Mouse (Mus musculus) CH12.LX (cell line): Measurements from ENCODE around the gene Thbs1.

Experiments
- NRF1 ChIP-seq: IDR thresholded peaks from 2 replicates; pipeline ENCODE4 v1.6.1; 2014; ENCODE audit warnings: low read depth, mild to moderate bottlenecking, inconsistent platforms, low read length, improper control_type of control experiment, moderate library complexity
- ZKSCAN1 ChIP-seq: IDR thresholded peaks from 2 replicates; pipeline ENCODE4 v1.6.1; 2012; ENCODE audit warnings: low read depth, inconsistent platforms, low read length, improper control_type of control experiment, borderline replicate concordance

DNA sequence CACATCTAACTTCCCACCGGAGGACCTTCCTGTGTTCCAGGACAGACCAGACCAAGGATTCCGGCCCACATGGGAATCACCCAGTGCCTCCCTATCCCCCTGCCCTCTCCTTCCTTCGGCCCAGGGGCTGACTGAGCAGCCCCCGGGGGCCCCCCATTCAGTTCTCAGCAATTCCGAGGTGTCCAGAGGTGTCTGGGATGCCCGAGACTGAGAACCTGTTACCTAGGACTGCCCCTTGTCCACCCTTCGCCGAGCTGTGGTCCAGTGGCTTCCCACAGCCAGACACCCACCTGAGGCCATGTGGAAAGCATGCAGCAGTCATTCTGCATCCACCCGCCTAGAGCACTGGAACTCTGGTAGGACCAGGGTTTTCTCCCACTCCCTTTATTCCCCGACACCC lies 30.0 kb downstream of the Thbs1 start:
- TF ChIP-seq NRF1: no peak
- TF ChIP-seq ZKSCAN1: no peak
